Mouse (Mus musculus): ENCODE measurements at regions not wholly inside any gene's neighbourhood (a gene's known extent, or its start where the extent isn't known, plus 50 kb on each side); places are given as distances from the start of the nearest gene placed in this dataset.

GRCm38 (mm10) chr2:77343736-77344440 is 63.5 kb upstream of the Sestd1 start:
- Histone ChIP-seq H3K9ac (ENCODE audit: insufficient read depth, low read depth, low read length, poor library complexity, severe bottlenecking) (peak overlapping the region; percentile 24; the same call in 1 of the 2 replicates), H3K9me3 (ENCODE audit: control insufficient read depth, insufficient read depth, low read depth, low read length) (no peaks in the 10 kb centered on the region), H3K4me3 (ENCODE audit: insufficient read depth in 1 of 2, low read depth in 1 of 2, low read length in 2 of 2, poor library complexity in 1 of 2, severe bottlenecking in 1 of 2) (peak overlapping the region in 1 of 2 experiments; percentile 39; a peak in 2 of 4 replicates), H3K4me1 (ENCODE audit: control insufficient read depth in 2 of 2, insufficient read depth in 2 of 2, low read length in 2 of 2, poor library complexity in 1 of 2) (peaks cover 2 to 7% of the 10 kb centered on the region in 2 experiments; a peak in 1 of 4 replicates), H3K36me3 (ENCODE audit: control insufficient read depth, insufficient read depth, low read length, poor library complexity, severe bottlenecking) (no peaks in the 10 kb centered on the region), H3K27ac (ENCODE audit: insufficient read depth, low read depth, low read length, poor library complexity, severe bottlenecking) (no peak overlapping the region)
- TF ChIP-seq HCFC1 (IDR thresholded peaks at IDR 0.05; ENCODE audit: borderline replicate concordance, insufficient read depth, low read length) (no peak), ZC3H11A (IDR thresholded peaks at IDR 0.05; ENCODE audit: borderline replicate concordance, low read depth, low read length) (peak; percentile 48; the same call in 1 of the 2 replicates), ZNF384 (IDR thresholded peaks at IDR 0.05; ENCODE audit: low read depth, low read length) (no peak), MAFK (IDR thresholded peaks at IDR 0.05; ENCODE audit: insufficient read depth, low read depth, low read length) (no peak), CHD2 (IDR thresholded peaks at IDR 0.05; ENCODE audit: low read depth, low read length) (no peak)
- peak; percentile 59 for DNase-seq (ENCODE audit: low read depth, low spot score)
- in situ Hi-C loops (cut with MboI; ENCODE audit: low sequenced_read_pairs in 2 of 2, unreplicated experiment in 2 of 2), result no loop called here

DNA sequence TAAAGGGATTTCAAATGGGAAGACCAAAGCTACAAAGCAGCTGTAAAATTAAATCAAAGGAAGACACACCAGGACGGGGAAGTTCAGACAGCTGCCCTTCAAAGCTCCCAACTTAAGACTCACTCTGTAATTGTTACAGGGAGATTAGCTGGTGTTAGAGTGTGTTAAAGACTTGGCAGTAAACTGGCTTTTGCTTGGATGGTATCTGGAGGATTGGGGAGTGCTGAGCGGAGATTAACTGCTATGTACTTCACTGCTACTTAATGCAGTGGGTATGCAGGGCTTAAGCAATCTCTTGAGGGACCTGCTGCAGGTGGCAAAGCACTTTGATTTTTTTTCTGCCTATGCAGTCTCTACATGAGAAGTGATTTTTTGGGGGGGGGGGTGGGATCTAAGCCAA is 62.0 kb upstream of the Sestd1 start:
- in situ Hi-C loops (cut with MboI; ENCODE audit: low sequenced_read_pairs in 2 of 2, unreplicated experiment in 2 of 2), result no loop called here
- Histone ChIP-seq H3K9me3 (ENCODE audit: control insufficient read depth, insufficient read depth, low read depth, low read length) (no peaks in the 10 kb centered on the region), H3K9ac (ENCODE audit: insufficient read depth, low read depth, low read length, poor library complexity, severe bottlenecking) (no peak overlapping the region), H3K36me3 (ENCODE audit: control insufficient read depth, insufficient read depth, low read length, poor library complexity, severe bottlenecking) (no peaks in the 10 kb centered on the region), H3K4me3 (ENCODE audit: insufficient read depth in 1 of 2, low read depth in 1 of 2, low read length in 2 of 2, poor library complexity in 1 of 2, severe bottlenecking in 1 of 2) (no peak overlapping the region), H3K4me1 (ENCODE audit: control insufficient read depth in 2 of 2, insufficient read depth in 2 of 2, low read length in 2 of 2, poor library complexity in 1 of 2) (peaks cover 5 to 12% of the 10 kb centered on the region in 2 experiments; a peak in 2 of 4 replicates), H3K27ac (ENCODE audit: insufficient read depth, low read depth, low read length, poor library complexity, severe bottlenecking) (no peak overlapping the region)
- no peak for DNase-seq (ENCODE audit: low read depth, low spot score)
- TF ChIP-seq CHD2 (IDR thresholded peaks at IDR 0.05; ENCODE audit: low read depth, low read length) (no peak), HCFC1 (IDR thresholded peaks at IDR 0.05; ENCODE audit: borderline replicate concordance, insufficient read depth, low read length) (no peak), ZC3H11A (IDR thresholded peaks at IDR 0.05; ENCODE audit: borderline replicate concordance, low read depth, low read length) (no peak), ZNF384 (IDR thresholded peaks at IDR 0.05; ENCODE audit: low read depth, low read length) (no peak), MAFK (IDR thresholded peaks at IDR 0.05; ENCODE audit: insufficient read depth, low read depth, low read length) (no peak)

DNA sequence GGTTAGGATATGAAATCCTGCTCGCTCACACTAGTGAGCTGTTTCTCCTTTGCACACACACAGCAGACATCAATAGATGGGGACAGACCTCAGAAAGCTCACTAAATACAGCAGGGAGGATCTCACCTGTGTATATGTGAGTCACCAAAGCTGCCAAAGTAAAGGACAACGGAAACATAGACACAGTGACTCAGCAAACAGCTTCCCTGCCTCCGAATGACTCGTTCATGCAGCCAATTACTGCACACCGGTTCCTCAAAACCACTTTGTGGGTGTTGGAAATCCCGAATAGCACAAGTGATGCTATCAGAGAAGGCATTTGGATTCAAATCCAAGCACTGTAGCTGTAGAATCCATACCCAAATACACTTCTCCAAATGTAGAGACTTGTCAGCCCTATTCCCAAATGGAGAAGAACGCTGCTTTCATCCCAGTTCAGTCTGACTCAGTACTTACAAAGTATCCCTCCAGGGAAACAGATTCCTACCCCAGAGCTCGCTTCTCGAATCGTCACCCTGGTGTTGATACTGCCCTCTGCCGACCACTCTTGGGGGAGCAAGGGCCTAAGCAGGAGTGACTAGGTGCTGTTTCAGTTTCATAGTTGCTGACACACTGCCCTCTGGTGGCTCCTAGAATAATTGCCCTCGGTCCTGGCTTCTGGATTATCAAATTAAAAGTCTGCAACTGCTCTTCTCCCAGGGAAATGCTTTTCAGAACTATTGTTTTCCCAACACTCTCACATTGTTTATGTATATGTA is 61.4 kb upstream of the Sestd1 start:
- in situ Hi-C loops (cut with MboI; ENCODE audit: low sequenced_read_pairs in 2 of 2, unreplicated experiment in 2 of 2), result no loop called here
- Histone ChIP-seq H3K4me3 (ENCODE audit: insufficient read depth in 1 of 2, low read depth in 1 of 2, low read length in 2 of 2, poor library complexity in 1 of 2, severe bottlenecking in 1 of 2) (no peak overlapping the region), H3K27ac (ENCODE audit: insufficient read depth, low read depth, low read length, poor library complexity, severe bottlenecking) (no peak overlapping the region), H3K36me3 (ENCODE audit: control insufficient read depth, insufficient read depth, low read length, poor library complexity, severe bottlenecking) (no peaks in the 10 kb centered on the region), H3K4me1 (ENCODE audit: control insufficient read depth in 2 of 2, insufficient read depth in 2 of 2, low read length in 2 of 2, poor library complexity in 1 of 2) (peaks cover 6 to 13% of the 10 kb centered on the region in 2 experiments; a peak in 2 of 4 replicates), H3K9me3 (ENCODE audit: control insufficient read depth, insufficient read depth, low read depth, low read length) (no peaks in the 10 kb centered on the region), H3K9ac (ENCODE audit: insufficient read depth, low read depth, low read length, poor library complexity, severe bottlenecking) (no peak overlapping the region)
- DNase-seq (ENCODE audit: low read depth, low spot score), result peak; percentile 98
- peak; percentile 55; the same call in 1 of the 2 replicates for TF ChIP-seq MAFK (IDR thresholded peaks at IDR 0.05; ENCODE audit: insufficient read depth, low read depth, low read length)
- TF ChIP-seq CHD2 (IDR thresholded peaks at IDR 0.05; ENCODE audit: low read depth, low read length), result no peak
- 0 out of 2 replicates have a peak, but pooled peaks have one; percentile 39 for TF ChIP-seq HCFC1 (IDR thresholded peaks at IDR 0.05; ENCODE audit: borderline replicate concordance, insufficient read depth, low read length)
- peak; percentile 100 for TF ChIP-seq ZC3H11A (IDR thresholded peaks at IDR 0.05; ENCODE audit: borderline replicate concordance, low read depth, low read length)
- no peak for TF ChIP-seq ZNF384 (IDR thresholded peaks at IDR 0.05; ENCODE audit: low read depth, low read length)

DNA sequence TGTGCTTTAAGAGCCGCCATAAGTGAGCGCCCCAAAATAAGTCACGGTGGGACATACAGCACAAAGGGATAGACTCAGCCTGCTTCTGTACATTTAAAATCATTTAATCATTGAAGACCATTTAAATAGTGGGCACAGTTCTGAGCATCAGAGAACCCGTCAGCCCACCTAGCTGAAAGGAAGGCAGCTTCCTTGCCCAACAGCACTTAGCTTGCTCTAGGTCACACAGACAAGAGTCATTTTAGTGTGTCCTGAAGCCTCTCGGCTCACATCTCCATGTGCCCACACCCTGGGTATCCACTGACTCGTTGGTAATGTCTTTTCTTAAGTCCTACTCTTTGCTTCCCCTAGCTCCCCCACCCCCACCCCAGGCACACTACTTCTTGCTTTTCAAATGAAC is 59.7 kb upstream of the Sestd1 start:
- Histone ChIP-seq H3K9me3 (ENCODE audit: control insufficient read depth, insufficient read depth, low read depth, low read length) (no peaks in the 10 kb centered on the region), H3K36me3 (ENCODE audit: control insufficient read depth, insufficient read depth, low read length, poor library complexity, severe bottlenecking) (no peaks in the 10 kb centered on the region), H3K27ac (ENCODE audit: insufficient read depth, low read depth, low read length, poor library complexity, severe bottlenecking) (no peak overlapping the region), H3K4me3 (ENCODE audit: insufficient read depth in 1 of 2, low read depth in 1 of 2, low read length in 2 of 2, poor library complexity in 1 of 2, severe bottlenecking in 1 of 2) (no peak overlapping the region), H3K9ac (ENCODE audit: insufficient read depth, low read depth, low read length, poor library complexity, severe bottlenecking) (no peak overlapping the region), H3K4me1 (ENCODE audit: control insufficient read depth in 2 of 2, insufficient read depth in 2 of 2, low read length in 2 of 2, poor library complexity in 1 of 2) (peaks cover 6 to 13% of the 10 kb centered on the region in 2 experiments; a peak in 2 of 4 replicates)
- in situ Hi-C loops (cut with MboI; ENCODE audit: low sequenced_read_pairs in 2 of 2, unreplicated experiment in 2 of 2), result no loop called here
- DNase-seq (ENCODE audit: low read depth, low spot score), result no peak
- TF ChIP-seq HCFC1 (IDR thresholded peaks at IDR 0.05; ENCODE audit: borderline replicate concordance, insufficient read depth, low read length) (no peak), ZC3H11A (IDR thresholded peaks at IDR 0.05; ENCODE audit: borderline replicate concordance, low read depth, low read length) (no peak), CHD2 (IDR thresholded peaks at IDR 0.05; ENCODE audit: low read depth, low read length) (no peak), MAFK (IDR thresholded peaks at IDR 0.05; ENCODE audit: insufficient read depth, low read depth, low read length) (no peak), ZNF384 (IDR thresholded peaks at IDR 0.05; ENCODE audit: low read depth, low read length) (no peak)

Measured in ES-E14 (cell line).